Mouse (Mus musculus): ENCODE results near the gene Myb.

DNA sequence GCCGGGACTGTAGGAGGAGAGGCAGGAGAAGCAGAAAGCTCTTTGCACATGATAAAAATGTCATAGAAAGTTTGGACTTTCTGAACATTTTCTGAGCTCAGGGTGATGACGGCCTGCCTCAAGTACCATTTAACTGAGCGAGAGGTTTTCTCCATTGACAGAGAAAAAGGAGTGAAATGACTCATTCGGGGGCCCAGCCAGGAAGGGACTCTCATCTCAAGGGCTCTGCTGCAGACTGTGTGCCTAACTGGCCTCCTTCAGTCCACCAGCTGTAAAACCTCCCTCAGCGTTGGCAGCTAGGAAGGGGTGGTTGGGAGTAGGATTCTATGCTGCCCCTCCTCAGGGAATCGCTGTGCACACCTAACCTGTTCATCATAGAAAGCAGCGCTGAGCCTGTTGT lies 61.3 kb downstream of the Myb start:
- TF ChIP-seq CTCF (IDR thresholded peaks at IDR 0.05; ENCODE audit: low read depth), result no peak
- no peak for TF ChIP-seq EP300 (IDR thresholded peaks at IDR 0.05; ENCODE audit: low read depth)
